Mouse (Mus musculus): Measurements from ENCODE around the gene Magel2. TPM values are rescaled to one million over a fixed set of nuclear protein-coding genes. Genes with fewer than 3 reads are reported as not detected.
A peak's percentile ranks its signal among the peaks of the same experiment; 100 is the strongest.

Gene Magel2
- 1.9 and 2.0 TPM in 2 replicates for polyA plus RNA-seq (2012; rRNA removed)

- TF ChIP-seq POLR2A (IDR thresholded peaks at IDR 0.05; ENCODE audit: borderline replicate concordance, insufficient read depth, low read length) (no peak), CTCF (IDR thresholded peaks at IDR 0.05; ENCODE audit: borderline replicate concordance, insufficient read depth, low read depth, low read length) (no peak)
- no peak within 1 kb of the TSS for H3K27ac ChIP-seq (ENCODE audit: insufficient read depth, low read length)
- H3K4me1 ChIP-seq (ENCODE audit: control insufficient read depth, insufficient read depth, low read length) = no peaks in the 10 kb centered on the region
- 24% methylated on average over 31 of the region's 31 CpGs for WGBS
- H3K4me3 ChIP-seq (replicated peaks; ENCODE audit: insufficient read depth, low read depth, low read length) = no peak within 1 kb of the TSS
- DNase-seq = no peak
- H3K27me3 ChIP-seq (ENCODE audit: control insufficient read depth, insufficient read depth, low read length) = no peaks in the 10 kb centered on the region
These were observed at the start of gene Magel2 for GRCm38 (mm10) chr7:62376510-62377304. Gene Magel2 (plus strand): TSS chr7:62377010.

- 9% methylated on average over 1 of the region's 1 CpGs for WGBS
- no peak for TF ChIP-seq POLR2A (IDR thresholded peaks at IDR 0.05; ENCODE audit: borderline replicate concordance, insufficient read depth, low read length)
- TF ChIP-seq CTCF (IDR thresholded peaks at IDR 0.05; ENCODE audit: borderline replicate concordance, insufficient read depth, low read depth, low read length) = no peak
These were observed 31.4 kb upstream of the Magel2 start for GRCm38 (mm10) chr7:62345411-62345810.

GRCm38 (mm10) chr7:62346269-62346668, 30.5 kb upstream of the Magel2 start, which contains the start of gene Ndn:
Gene Ndn (plus strand): TSS chr7:62346569.
- 75% methylated on average over 1 of the region's 1 CpGs for WGBS
- no peak within 1 kb of the TSS for H3K4me3 ChIP-seq (replicated peaks; ENCODE audit: insufficient read depth, low read depth, low read length)
- TF ChIP-seq POLR2A (IDR thresholded peaks at IDR 0.05; ENCODE audit: borderline replicate concordance, insufficient read depth, low read length) = no peak
- no peak for TF ChIP-seq CTCF (IDR thresholded peaks at IDR 0.05; ENCODE audit: borderline replicate concordance, insufficient read depth, low read depth, low read length)
- H3K27me3 ChIP-seq (ENCODE audit: control insufficient read depth, insufficient read depth, low read length) = no peaks in the 10 kb centered on the region
- H3K4me1 ChIP-seq (ENCODE audit: control insufficient read depth, insufficient read depth, low read length) = no peaks in the 10 kb centered on the region
- no peak within 1 kb of the TSS for H3K27ac ChIP-seq (ENCODE audit: insufficient read depth, low read length)
- no peak for DNase-seq

More at GRCm38 (mm10) chr7:62345411-62345810, 31.4 kb upstream of the Magel2 start:
- DNase-seq = no peak
- Histone ChIP-seq H3K27ac (ENCODE audit: insufficient read depth, low read length) (no peak overlapping the region), H3K27me3 (ENCODE audit: control insufficient read depth, insufficient read depth, low read length) (no peaks in the 10 kb centered on the region), H3K4me1 (ENCODE audit: control insufficient read depth, insufficient read depth, low read length) (no peaks in the 10 kb centered on the region), H3K4me3 (replicated peaks; ENCODE audit: insufficient read depth, low read depth, low read length) (no peak overlapping the region)

GRCm38 (mm10) chr7:62348106-62348803, 28.6 kb upstream of the Magel2 start:
- Histone ChIP-seq H3K27me3 (ENCODE audit: control insufficient read depth, insufficient read depth, low read length) (no peaks in the 10 kb centered on the region), H3K4me1 (ENCODE audit: control insufficient read depth, insufficient read depth, low read length) (no peaks in the 10 kb centered on the region), H3K27ac (ENCODE audit: insufficient read depth, low read length) (no peak overlapping the region; the same call in 1 of the 2 replicates), H3K4me3 (replicated peaks; ENCODE audit: insufficient read depth, low read depth, low read length) (peak overlapping the region; percentile 73)
- DNase-seq = peak; percentile 84 to 87
- TF ChIP-seq CTCF (IDR thresholded peaks at IDR 0.05; ENCODE audit: borderline replicate concordance, insufficient read depth, low read depth, low read length) = no peak
- TF ChIP-seq POLR2A (IDR thresholded peaks at IDR 0.05; ENCODE audit: borderline replicate concordance, insufficient read depth, low read length) = peak; percentile 69
- 25% methylated on average over 42 of the region's 42 CpGs for whole genome bisulfite sequencing

DNA sequence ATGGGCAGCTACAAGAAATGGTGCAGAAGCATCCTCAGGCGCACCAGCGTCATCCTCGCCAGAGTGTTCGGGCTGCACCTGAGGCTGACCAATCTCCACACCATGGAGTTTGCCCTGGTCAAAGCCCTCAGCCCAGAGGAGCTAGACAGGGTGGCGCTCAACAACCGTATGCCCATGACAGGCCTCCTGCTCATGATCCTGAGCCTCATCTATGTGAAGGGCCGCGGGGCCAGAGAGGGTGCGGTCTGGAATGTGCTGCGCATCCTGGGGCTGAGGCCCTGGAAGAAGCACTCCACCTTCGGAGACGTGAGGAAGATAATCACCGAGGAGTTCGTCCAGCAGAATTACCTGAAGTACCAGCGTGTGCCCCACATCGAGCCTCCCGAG, 28.0 kb upstream of the Magel2 start:
- no peak for DNase-seq
- WGBS = 30% methylated on average over 17 of the region's 17 CpGs
- no peaks in the 10 kb centered on the region for H3K4me1 ChIP-seq (ENCODE audit: control insufficient read depth, insufficient read depth, low read length)
- no peak for TF ChIP-seq CTCF (IDR thresholded peaks at IDR 0.05; ENCODE audit: borderline replicate concordance, insufficient read depth, low read depth, low read length)
- TF ChIP-seq POLR2A (IDR thresholded peaks at IDR 0.05; ENCODE audit: borderline replicate concordance, insufficient read depth, low read length) = no peak
- H3K27me3 ChIP-seq (ENCODE audit: control insufficient read depth, insufficient read depth, low read length) = no peaks in the 10 kb centered on the region
- H3K4me3 ChIP-seq (replicated peaks; ENCODE audit: insufficient read depth, low read depth, low read length) = peak overlapping the region; percentile 73
- no peak overlapping the region for H3K27ac ChIP-seq (ENCODE audit: insufficient read depth, low read length)

DNA sequence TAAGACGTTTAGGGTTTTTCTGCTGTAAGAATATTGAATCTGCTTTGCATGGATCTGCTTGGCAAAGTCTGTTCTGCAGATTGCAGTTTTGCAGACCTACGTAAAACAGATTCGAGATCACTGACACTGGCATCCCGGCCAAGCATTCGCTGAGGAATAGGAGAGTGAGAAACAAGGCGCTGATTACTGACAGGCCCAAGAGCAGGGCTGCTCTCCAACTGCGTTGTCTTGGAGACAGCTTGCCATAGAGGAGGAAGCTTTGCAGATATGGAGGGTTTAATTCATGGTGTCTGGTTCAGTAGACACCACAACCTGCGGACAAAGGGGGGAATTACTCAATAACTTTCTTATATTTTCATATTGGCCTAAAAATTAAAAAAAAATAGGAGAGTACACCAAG, 25.5 kb upstream of the Magel2 start:
- Histone ChIP-seq H3K4me1 (ENCODE audit: control insufficient read depth, insufficient read depth, low read length) (no peaks in the 10 kb centered on the region), H3K4me3 (replicated peaks; ENCODE audit: insufficient read depth, low read depth, low read length) (no peak overlapping the region), H3K27me3 (ENCODE audit: control insufficient read depth, insufficient read depth, low read length) (no peaks in the 10 kb centered on the region), H3K27ac (ENCODE audit: insufficient read depth, low read length) (no peak overlapping the region)
- DNase-seq = no peak
- 47% methylated on average over 8 of the region's 8 CpGs for WGBS
- TF ChIP-seq CTCF (IDR thresholded peaks at IDR 0.05; ENCODE audit: borderline replicate concordance, insufficient read depth, low read depth, low read length) = no peak
- no peak for TF ChIP-seq POLR2A (IDR thresholded peaks at IDR 0.05; ENCODE audit: borderline replicate concordance, insufficient read depth, low read length)

GRCm38 (mm10) chr7:62365039-62365636, 11.7 kb upstream of the Magel2 start:
- 56% methylated on average over 7 of the region's 7 CpGs for WGBS
- Histone ChIP-seq H3K4me1 (ENCODE audit: control insufficient read depth, insufficient read depth, low read length) (no peaks in the 10 kb centered on the region), H3K27me3 (ENCODE audit: control insufficient read depth, insufficient read depth, low read length) (no peaks in the 10 kb centered on the region), H3K27ac (ENCODE audit: insufficient read depth, low read length) (no peak overlapping the region), H3K4me3 (replicated peaks; ENCODE audit: insufficient read depth, low read depth, low read length) (no peak overlapping the region)
- TF ChIP-seq CTCF (IDR thresholded peaks at IDR 0.05; ENCODE audit: borderline replicate concordance, insufficient read depth, low read depth, low read length) (no peak), POLR2A (IDR thresholded peaks at IDR 0.05; ENCODE audit: borderline replicate concordance, insufficient read depth, low read length) (no peak)
- DNase-seq = no peak

Data from cerebellum, adult 2 months (tissue).